Mouse (Mus musculus) midbrain, embryonic 13.5 days (tissue): Measurements from ENCODE around the gene Slc4a1. TPM values are rescaled to one million over a fixed set of nuclear protein-coding genes. Genes with fewer than 3 reads are reported as not detected.

Source experiments
- microRNA-seq: library from miRNA; unstranded; fragments of <30 nt; microRNA quantifications from one replicate; pipeline ENCODE4, GENCODE M21; 2016
- polyA plus RNA-seq: library from polyadenylated mRNA; unstranded; fragments of >200 nt; fragmentation: Nextera tagmentation; extraction: Ambion mirVana; gene quantifications from 2 replicates; pipeline ENCODE4 v1.2.1, GENCODE M21; 2015

Slc4a1 gene
- polyA plus RNA-seq, 1 experiment from 2014 or later: 4.8 TPM

Small RNAs within 50 kb of the gene (microRNA-seq; reads per million reads assigned to microRNA genes)
- not detected for gene Mir6930

Other genes with a start within 250 kb of the Slc4a1 start
- gene Nags, start 220.7 kb downstream of the Slc4a1 start, polyA plus RNA-seq: 0.09 TPM in 1 of 2 replicates, not detected in the other
- 40.5 and 42.5 TPM in 2 replicates for gene Tmem101, start 209.8 kb downstream of the Slc4a1 start, polyA plus RNA-seq
- gene Lsm12, start 180.9 kb downstream of the Slc4a1 start, polyA plus RNA-seq: 141 and 156 TPM in 2 replicates
- gene G6pc3, start 176.6 kb downstream of the Slc4a1 start, polyA plus RNA-seq: 31.4 and 32.9 TPM in 2 replicates
- 80.5 and 106 TPM in 2 replicates for gene Hdac5, start 136.0 kb downstream of the Slc4a1 start, polyA plus RNA-seq
- 4.6 and 5.6 TPM in 2 replicates for gene BC030867, start 117.3 kb downstream of the Slc4a1 start, polyA plus RNA-seq
- gene Asb16, start 97.5 kb downstream of the Slc4a1 start, polyA plus RNA-seq: not detected in 2 replicates
- 79.0 and 83.4 TPM in 2 replicates for gene Tmub2, start 81.3 kb downstream of the Slc4a1 start, polyA plus RNA-seq
- 28.4 and 30.1 TPM in 2 replicates for gene Atxn7l3, start 69.6 kb downstream of the Slc4a1 start, polyA plus RNA-seq
- gene Ubtf, start 46.5 kb downstream of the Slc4a1 start, polyA plus RNA-seq: 85.2 and 90.3 TPM in 2 replicates
- 131 and 153 TPM in 2 replicates for gene Rundc3a, start 27.2 kb upstream of the Slc4a1 start, polyA plus RNA-seq
- gene Slc25a39, start 41.7 kb upstream of the Slc4a1 start, polyA plus RNA-seq: 141 and 154 TPM in 2 replicates
- 57.4 and 61.8 TPM in 2 replicates for gene Grn, start 64.1 kb upstream of the Slc4a1 start, polyA plus RNA-seq
- gene Fam171a2, start 81.5 kb upstream of the Slc4a1 start, polyA plus RNA-seq: 10.9 and 18.4 TPM in 2 replicates
- gene Itga2b, start 103.9 kb upstream of the Slc4a1 start, polyA plus RNA-seq: 4.9 and 6.0 TPM in 2 replicates
- 84.5 and 87.6 TPM in 2 replicates for gene Gpatch8, start 190.2 kb upstream of the Slc4a1 start, polyA plus RNA-seq
- gene Gm11627, start 213.3 kb upstream of the Slc4a1 start, polyA plus RNA-seq: 4.2 and 5.3 TPM in 2 replicates
- 10.8 and 13.2 TPM in 2 replicates for gene Fzd2, start 238.2 kb upstream of the Slc4a1 start, polyA plus RNA-seq